Mouse (Mus musculus) cerebellum, adult 9-11 months (tissue): ENCODE measurements at regions not wholly inside any gene's neighbourhood (a gene's known extent, or its start where the extent isn't known, plus 50 kb on each side); places are given as distances from the start of the nearest gene placed in this dataset.

Experiments
- DNase-seq: peaks from one replicate; pipeline ENCODE4 v3.0.0; 2022

DNA sequence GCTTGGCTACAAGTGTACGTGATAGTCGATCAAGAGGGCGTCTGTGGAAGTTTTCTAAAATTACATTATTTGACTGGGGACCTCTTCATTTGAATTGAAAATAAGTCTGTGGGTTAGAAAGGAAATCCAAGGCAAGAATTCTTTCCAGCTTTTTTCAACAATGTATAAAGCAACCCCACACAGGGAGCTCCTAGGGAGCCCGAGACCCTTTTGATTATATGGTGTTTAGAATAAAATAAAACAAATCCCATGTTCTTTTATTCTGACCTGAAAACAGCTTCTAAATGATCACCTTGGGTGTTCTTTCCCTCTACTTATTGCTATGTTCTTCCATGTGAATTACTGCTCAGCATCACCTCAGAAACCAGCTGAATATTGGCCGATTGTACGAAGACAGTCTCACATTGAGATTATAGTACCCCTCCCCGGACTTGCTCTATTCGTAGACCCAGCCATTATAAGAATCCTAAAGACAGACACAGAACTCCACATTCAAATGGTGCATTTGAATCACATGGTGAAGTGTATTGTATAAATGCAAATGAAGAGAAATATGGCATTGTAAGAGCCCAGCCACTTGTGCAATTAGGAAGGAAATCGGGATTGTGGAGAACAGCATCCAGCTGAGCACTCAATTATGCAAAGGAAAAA is 236.3 kb upstream of the Map3k7 start:
- no peak for DNase-seq

DNA sequence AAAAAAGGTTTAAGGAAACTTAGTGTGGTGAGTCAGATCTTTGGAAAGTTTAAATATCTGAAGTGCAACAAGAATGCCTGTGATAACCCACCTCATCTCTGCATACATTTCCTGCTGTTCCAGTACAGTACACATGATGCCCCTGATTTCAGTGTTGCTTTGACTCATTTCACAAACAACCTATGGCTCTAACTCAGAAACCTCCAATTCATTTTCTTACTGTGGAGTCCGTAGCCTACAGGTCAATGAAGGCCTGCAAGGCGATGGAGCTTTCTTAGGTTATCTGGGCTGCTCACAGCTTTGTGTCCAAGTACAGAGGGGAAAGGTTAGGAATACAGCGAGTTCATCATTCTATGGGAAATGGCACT is 235.8 kb upstream of the Map3k7 start:
- no peak for DNase-seq

DNA sequence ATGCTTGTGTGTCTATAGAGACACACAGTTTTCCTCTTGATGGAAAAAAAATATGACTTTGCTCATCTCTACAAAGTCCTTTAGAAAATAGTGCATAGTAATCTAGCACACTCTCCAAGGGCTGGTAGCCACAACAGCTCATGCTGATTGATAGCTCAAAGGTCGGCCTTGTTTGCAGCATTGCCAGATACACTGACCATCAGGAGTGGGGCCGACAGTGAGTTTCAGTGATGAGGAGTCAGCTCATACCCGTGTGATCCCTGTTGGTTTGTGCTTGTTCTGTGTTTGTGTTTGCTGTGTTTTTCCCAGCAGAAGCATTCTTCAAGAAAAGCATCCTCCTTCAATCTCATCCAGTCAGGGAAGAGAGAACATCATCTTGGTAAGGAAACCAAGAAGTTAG is 220.1 kb upstream of the Map3k7 start:
- DNase-seq: no peak

GRCm38 (mm10) chr4:31744431-31744830 is 219.5 kb upstream of the Map3k7 start:
- no peak for DNase-seq

- DNase-seq: no peak
These were observed 210.1 kb upstream of the Map3k7 start for GRCm38 (mm10) chr4:31753677-31754312.

DNA sequence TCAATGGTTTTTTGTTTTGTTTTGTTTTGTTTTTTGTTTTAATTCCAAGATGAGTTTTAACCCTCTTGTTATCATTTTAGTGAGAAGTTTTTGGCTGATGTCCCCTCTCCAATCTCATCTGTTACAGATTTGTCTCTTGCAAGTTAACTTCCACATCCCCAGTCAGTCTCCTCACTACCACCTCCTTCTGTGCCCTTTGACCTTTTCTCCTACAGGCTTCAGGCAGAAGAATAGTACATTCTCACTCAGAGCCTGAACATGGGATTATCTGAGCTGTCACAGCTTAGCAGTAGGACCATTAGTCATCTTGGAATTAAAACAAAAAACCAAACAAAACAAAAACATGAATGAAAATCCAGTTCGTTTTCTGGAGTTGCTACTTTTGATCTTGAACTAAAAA is 206.8 kb upstream of the Map3k7 start:
- DNase-seq: no peak

DNA sequence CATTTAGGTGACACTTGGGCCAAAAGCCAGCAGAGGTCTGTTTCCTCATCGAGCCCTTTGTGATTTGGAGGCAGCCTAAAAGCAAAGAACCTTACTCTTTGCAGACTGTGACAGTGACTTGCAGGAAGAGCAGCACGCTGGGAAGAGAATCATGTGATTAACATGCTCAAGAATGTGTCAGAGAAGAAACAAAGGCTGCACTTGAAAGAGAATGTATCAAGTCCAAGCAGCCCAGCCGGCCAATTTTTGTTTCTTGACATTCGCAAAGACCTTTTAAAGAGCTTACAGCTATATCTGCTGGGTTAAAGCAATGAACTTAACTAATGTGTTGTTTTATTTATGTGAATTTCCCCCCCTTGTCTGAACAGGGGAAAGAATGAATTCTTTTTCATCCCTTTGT is 203.8 kb upstream of the Map3k7 start:
- DNase-seq: no peak

GRCm38 (mm10) chr4:31762199-31762598 is 201.7 kb upstream of the Map3k7 start:
- no peak for DNase-seq

GRCm38 (mm10) chr4:31768026-31768626 is 195.8 kb upstream of the Map3k7 start:
- no peak for DNase-seq

- no peak for DNase-seq
These were observed 194.6 kb upstream of the Map3k7 start for GRCm38 (mm10) chr4:31769325-31769724.

DNA sequence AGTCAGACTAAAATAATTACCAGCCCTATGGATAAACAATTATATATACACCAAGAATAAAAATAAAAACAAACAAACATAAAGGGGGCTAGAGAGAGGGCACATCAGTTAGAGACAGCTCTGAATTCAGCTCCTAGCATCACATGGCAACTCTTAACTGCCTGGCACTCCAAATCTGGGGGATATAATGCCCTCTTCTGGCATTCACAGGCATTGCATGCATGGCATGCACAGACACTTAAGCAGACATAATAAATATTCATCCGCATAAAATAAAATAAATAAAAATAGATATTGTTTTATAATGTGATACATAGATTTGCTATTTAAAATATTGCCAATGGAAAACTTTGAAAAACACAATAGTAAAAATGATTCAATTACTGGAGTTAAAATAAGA is 177.6 kb upstream of the Map3k7 start:
- DNase-seq: no peak

DNA sequence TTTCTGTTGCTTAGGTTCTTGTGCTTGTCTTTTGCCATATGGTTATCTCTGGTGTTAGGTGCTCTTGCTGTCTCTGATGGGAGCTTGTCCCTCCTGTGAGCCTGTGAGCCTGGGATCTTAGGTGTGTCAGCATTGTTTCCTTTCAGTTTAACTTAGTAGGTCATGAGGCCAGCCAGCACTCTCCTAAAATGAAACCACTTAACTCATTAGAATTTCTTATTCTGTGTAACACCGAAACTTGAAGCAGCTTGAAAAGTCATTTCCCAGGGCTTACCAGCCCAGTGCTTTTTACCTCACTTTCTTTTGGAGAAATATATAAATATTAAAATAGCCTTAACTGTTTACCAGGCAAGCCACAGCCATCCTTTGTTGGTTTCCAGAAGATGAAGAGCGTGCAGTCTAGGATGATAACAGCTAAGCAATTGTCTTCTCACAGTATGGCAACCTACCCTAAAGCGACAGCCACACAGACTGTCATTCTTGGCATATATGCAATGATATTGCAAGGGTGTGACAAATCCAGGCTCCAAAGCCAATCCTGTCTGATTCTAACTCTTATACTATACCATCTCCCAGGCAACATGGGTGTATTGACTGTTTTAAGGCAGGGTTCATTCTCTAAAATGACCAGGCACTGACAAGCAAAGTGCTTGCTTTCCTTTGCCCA is 146.2 kb upstream of the Map3k7 start:
- DNase-seq: no peak

GRCm38 (mm10) chr4:31819521-31820259 is 144.2 kb upstream of the Map3k7 start:
- DNase-seq: no peak

GRCm38 (mm10) chr4:31823574-31824348 is 140.1 kb upstream of the Map3k7 start:
- no peak for DNase-seq

DNA sequence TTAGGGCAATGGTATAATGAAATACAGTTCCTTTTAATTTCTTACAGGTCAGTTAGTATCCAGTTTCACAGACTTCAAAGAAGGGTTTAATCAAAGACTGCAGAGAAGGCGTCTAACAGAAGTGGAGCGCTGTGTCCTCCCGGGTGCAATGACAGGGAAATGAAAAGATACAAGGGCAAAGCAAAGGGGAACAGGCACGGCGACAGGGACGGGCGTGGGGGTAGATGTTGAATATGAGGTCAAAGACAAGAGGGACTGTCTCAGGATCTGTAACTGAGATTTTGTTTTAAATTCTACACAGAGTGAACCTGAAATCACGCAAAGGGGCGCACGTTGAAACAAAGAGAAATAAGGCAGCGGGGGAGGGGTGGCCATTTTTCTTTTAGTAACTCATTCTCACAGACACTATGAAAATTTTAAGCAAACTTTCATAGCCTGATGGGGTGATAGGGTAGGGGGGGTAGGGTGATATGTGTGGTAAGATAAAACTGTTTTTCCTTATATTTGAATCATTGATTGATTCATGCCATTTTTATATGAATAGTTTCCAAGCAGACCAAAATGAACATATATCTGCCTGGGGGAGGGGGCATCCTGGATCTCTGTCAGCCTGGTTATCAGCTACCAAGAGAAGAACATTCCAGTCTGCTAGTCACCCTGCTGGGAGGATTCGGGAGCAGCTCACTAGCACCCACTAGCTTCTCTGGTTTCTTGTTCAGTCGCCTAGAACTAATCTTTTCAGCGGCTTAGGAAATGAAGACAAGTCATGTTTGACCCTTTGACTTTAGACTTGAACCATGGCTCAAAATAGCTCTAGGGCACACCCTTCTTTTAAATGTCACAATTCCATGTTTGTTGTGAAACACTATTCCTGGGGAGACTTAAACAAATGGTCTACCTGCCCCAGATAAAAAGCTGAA is 139.1 kb upstream of the Map3k7 start:
- no peak for DNase-seq

GRCm38 (mm10) chr4:31825438-31825830 is 138.5 kb upstream of the Map3k7 start:
- DNase-seq: no peak

DNA sequence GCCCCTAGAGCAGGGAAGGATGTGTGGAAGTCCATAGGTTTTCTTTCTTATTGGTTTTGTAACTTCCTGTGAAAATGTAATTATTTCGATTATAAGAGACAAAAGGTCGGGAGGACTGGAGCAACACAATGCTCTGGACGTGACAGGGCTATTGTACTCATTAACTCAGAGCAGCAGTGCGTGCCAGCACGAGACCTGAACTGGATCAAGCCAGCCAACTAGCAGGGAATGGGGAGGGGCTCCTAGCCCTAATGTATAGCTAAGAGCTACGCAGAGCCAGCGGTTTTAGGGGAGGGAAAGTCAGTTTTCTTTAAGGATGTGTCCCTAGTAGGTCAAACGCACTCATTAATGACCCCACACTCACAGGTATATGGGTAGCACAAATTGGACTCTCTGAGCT is 137.2 kb upstream of the Map3k7 start:
- no peak for DNase-seq

DNA sequence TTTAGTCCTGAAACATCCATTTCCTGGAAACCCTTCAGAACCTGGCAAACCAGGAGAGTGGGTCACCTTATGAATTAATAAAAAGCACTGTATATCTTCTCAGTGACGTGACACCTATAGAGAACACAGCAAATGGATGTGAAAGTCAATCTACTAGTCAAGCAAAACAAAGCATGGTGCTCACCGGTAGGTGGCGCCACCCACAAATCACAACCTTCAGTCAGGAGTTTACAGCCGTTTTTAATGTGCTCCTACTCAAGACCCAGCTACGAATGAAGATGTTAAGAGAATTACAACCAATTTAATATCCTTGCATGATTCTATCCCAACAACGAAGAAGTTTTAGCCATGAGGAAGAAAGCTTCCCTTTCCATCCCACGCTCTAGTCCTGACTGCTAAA is 136.6 kb upstream of the Map3k7 start:
- DNase-seq: no peak

GRCm38 (mm10) chr4:31830241-31830640 is 133.7 kb upstream of the Map3k7 start:
- DNase-seq: no peak

DNA sequence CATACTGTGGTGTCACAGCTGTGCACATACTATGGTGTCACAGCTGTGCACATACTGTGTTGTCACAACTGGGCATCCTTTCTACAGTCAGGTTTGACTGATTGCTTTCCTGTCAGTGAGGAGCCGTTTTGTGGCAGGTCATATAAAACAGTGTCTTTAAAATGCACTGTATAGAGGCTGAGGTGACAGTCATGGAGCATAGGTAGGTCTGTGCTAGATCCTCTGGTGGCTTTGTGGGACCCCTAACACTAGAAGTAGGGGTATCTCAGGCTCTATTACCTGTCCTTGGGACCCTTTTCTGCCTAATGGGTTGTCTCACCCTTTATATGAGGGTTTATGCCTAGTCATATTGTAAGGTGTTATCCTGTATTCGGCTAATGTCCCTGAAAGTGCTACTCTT is 132.4 kb upstream of the Map3k7 start:
- no peak for DNase-seq

DNA sequence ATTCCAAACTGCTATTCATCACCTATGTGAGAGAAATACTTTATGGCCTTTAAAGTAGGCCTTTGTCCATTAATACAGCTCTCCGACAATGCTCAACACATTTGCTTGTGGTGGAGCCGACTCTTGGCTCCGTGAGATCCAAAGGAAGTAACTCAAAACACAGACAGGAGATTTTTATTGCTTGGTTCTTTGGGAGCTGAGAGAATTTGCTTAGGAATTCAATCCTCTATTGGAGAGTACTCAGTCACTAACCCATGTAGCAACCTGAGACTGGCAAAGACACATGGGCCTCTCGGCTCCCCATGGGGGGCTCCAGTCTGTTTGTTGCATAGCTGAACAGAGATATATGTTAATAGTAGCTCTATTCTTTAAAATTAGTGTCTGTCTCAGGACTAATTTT is 130.1 kb upstream of the Map3k7 start:
- no peak for DNase-seq

- DNase-seq: no peak
These were observed 128.8 kb upstream of the Map3k7 start for GRCm38 (mm10) chr4:31835051-31835450.
